Mouse (Mus musculus): ENCODE data around the gene Abcc10. TPM values are rescaled to one million over a fixed set of nuclear protein-coding genes. Genes with fewer than 3 reads are reported as not detected.

Abcc10 gene
- polyA plus RNA-seq, 1 experiment: 10.4 TPM

DNA sequence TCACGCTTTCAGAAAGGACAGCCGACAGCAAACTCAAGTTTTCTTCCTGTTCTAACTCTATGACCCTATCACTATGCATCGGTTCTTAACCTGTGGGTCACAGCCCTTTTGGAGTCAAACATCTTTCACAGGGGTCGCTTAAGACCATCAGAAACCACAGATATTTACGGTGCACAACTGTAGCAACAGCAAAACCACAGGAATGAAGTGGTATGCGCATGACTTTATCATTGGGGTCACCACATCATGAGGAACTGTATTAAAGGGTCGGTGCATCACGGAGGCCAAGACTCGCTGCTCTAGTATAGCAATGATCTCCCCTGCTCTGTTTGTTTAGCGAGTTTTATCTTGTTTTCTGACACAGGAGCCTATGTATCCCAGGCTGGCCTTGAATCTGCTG is 12.3 kb downstream of the Abcc10 start:
- Histone ChIP-seq H3K4me1 (ENCODE audit: control insufficient read depth, insufficient read depth, low read length) (no peaks in the 10 kb centered on the region), H3K27ac (ENCODE audit: insufficient read depth, low read length) (no peak overlapping the region), H3K4me3 (ENCODE audit: insufficient read depth, low read length) (no peak overlapping the region)
- TF ChIP-seq POLR2A (IDR thresholded peaks at IDR 0.05; ENCODE audit: extremely low read depth, insufficient read depth, low read length): no peak

DNA sequence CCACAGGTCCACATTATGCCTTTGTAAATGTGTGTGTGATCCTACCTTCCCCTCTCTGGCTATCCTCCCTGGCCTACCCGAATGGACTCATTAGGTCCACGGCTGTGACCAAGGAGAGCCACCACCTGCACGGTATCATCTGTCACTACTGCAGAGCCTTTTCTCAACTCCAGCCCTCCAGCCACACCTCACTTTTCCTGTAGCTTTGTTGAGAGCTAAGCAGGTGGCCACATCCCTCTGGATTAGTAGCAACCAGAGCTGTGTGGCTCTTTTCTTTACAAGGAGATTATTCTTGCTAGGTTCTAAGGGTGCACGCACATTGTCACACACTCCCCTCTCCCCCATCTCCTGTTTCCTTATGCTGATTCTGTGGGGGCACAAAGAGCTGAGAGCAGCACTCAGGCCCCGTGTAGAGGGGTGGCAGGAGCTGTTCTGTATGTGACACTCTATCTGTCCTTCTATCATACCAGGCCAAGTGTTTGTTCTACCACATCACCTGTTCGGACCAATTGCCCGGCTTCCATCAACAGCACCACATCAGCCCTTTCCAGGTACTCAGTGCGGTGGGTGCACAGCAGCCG is 14.9 kb downstream of the Abcc10 start:
- Histone ChIP-seq H3K27ac (ENCODE audit: insufficient read depth, low read length) (no peak overlapping the region), H3K4me3 (ENCODE audit: insufficient read depth, low read length) (no peak overlapping the region), H3K4me1 (ENCODE audit: control insufficient read depth, insufficient read depth, low read length) (no peaks in the 10 kb centered on the region)
- TF ChIP-seq POLR2A (IDR thresholded peaks at IDR 0.05; ENCODE audit: extremely low read depth, insufficient read depth, low read length) (no peak), CTCF (IDR thresholded peaks at IDR 0.05; ENCODE audit: extremely low read depth, insufficient read depth, low read length) (no peak)

DNA sequence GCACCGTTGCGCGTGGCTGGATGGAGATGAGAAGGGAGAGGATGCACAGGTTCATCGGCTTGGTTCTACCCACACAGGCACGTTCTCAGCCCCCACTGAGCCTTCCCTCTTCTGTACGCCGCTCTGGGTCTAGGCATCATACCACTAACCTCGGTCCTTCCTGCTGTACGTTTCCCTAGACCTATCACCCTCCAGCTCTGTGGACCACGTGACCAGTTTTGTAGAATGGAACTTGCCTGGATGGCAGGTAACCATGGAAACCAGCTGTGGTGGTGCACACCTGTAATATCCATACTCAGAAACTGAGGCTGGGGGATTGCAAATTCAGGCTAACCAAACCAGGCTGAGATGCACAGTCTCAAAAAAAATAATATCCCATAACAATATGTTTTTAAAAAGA is 17.6 kb downstream of the Abcc10 start:
- no peak overlapping the region for H3K4me3 ChIP-seq (ENCODE audit: insufficient read depth, low read length)
- no peaks in the 10 kb centered on the region for H3K4me1 ChIP-seq (ENCODE audit: control insufficient read depth, insufficient read depth, low read length)
- TF ChIP-seq POLR2A (IDR thresholded peaks at IDR 0.05; ENCODE audit: extremely low read depth, insufficient read depth, low read length): no peak
- TF ChIP-seq CTCF (IDR thresholded peaks at IDR 0.05; ENCODE audit: extremely low read depth, insufficient read depth, low read length): no peak
- H3K27ac ChIP-seq (ENCODE audit: insufficient read depth, low read length): no peak overlapping the region

DNA sequence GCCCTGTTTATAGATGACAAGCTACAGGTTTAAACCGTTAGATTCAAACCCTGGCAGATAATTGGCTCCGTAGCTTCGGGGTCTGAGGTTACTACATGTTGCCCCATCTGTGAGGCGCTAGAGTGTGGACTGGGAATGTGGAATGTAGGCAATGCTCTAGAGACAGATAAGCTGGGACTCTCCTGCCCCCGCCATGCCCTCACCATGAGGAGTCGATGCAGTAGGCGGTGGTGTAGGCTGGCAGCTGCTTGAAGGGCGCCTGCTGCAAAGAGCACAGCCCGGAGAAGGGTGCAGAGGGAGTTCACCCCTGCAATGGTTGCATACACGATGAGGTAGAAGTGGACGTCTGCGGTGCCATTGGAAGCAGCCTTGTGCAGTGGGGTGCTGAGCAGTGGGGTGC is 18.3 kb downstream of the Abcc10 start:
- TF ChIP-seq CTCF (IDR thresholded peaks at IDR 0.05; ENCODE audit: extremely low read depth, insufficient read depth, low read length) (no peak), POLR2A (IDR thresholded peaks at IDR 0.05; ENCODE audit: extremely low read depth, insufficient read depth, low read length) (no peak)
- Histone ChIP-seq H3K27ac (ENCODE audit: insufficient read depth, low read length) (no peak overlapping the region), H3K4me3 (ENCODE audit: insufficient read depth, low read length) (no peak overlapping the region), H3K4me1 (ENCODE audit: control insufficient read depth, insufficient read depth, low read length) (no peaks in the 10 kb centered on the region)

DNA sequence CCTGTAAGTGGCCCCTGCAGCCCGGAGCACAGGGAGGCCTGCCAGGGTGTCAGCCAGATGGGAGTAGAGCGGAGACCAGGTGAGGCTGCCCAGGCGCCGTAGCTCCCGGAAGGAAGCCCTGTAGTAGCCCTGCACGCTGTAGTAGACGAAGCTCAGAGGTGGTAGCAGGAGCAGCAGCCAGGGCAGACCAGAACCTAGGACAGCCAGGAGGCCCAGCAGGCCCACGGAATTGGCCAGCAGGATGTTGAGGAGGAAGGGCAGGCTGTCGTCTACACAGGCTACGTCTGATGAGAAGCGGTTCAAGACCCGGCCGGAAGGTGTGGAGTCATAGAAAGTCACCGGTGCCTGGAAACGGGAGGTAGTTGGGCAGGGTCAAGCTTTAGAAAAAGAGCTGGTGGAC is 21.2 kb downstream of the Abcc10 start:
- Histone ChIP-seq H3K4me3 (ENCODE audit: insufficient read depth, low read length) (no peak overlapping the region), H3K27ac (ENCODE audit: insufficient read depth, low read length) (no peak overlapping the region), H3K4me1 (ENCODE audit: control insufficient read depth, insufficient read depth, low read length) (no peaks in the 10 kb centered on the region)
- TF ChIP-seq CTCF (IDR thresholded peaks at IDR 0.05; ENCODE audit: extremely low read depth, insufficient read depth, low read length) (no peak), POLR2A (IDR thresholded peaks at IDR 0.05; ENCODE audit: extremely low read depth, insufficient read depth, low read length) (no peak)

DNA sequence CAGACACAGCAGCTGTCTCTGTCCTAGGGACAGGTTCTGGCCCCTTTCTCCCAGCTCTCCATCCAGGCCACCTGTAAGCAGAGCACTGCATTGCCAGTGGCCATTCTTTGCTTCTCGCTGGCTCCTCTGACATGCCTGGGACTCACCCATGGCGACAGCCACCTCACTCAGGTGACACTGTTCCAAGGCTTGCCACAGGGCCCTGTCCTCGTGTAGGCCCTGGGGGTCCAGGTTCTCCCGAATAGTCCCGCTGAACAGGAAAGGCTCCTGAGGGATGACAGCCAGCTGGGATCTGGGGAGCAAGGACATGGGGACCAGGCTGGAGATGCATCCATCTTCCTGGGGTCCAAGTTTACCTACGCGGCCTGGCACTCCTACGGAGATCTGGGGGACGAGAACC is 24.0 kb downstream of the Abcc10 start:
- no peak for TF ChIP-seq CTCF (IDR thresholded peaks at IDR 0.05; ENCODE audit: extremely low read depth, insufficient read depth, low read length)
- no peak for TF ChIP-seq POLR2A (IDR thresholded peaks at IDR 0.05; ENCODE audit: extremely low read depth, insufficient read depth, low read length)
- Histone ChIP-seq H3K4me3 (ENCODE audit: insufficient read depth, low read length) (no peak overlapping the region), H3K27ac (ENCODE audit: insufficient read depth, low read length) (no peak overlapping the region), H3K4me1 (ENCODE audit: control insufficient read depth, insufficient read depth, low read length) (no peaks in the 10 kb centered on the region)

DNA sequence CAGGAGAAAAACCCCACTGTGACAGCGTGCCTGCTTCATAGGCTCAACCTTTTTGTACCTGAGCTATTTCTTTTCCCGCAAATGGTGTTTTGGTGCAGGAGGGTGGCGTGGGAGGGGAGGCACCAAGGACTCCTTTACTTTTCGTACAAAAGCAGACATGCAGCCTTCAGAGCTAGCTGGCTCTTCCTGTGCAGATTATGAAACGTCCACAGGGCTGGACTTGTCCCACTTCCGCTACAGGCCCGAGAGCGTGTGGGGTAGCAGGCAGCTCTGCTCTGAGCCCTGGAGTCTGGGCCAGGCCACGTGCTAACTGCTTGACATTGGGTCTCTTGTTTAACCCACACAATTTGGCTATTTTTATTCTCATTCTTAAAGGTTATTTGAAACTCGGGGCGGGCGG is 26.3 kb downstream of the Abcc10 start:
- no peak for TF ChIP-seq CTCF (IDR thresholded peaks at IDR 0.05; ENCODE audit: extremely low read depth, insufficient read depth, low read length)
- TF ChIP-seq POLR2A (IDR thresholded peaks at IDR 0.05; ENCODE audit: extremely low read depth, insufficient read depth, low read length): no peak
- Histone ChIP-seq H3K4me1 (ENCODE audit: control insufficient read depth, insufficient read depth, low read length) (0 out of 2 replicates have a peak, but pooled peaks cover 2% of the 10 kb centered on the region), H3K4me3 (ENCODE audit: insufficient read depth, low read length) (no peak overlapping the region), H3K27ac (ENCODE audit: insufficient read depth, low read length) (no peak overlapping the region; the same call in 1 of the 2 replicates)

DNA sequence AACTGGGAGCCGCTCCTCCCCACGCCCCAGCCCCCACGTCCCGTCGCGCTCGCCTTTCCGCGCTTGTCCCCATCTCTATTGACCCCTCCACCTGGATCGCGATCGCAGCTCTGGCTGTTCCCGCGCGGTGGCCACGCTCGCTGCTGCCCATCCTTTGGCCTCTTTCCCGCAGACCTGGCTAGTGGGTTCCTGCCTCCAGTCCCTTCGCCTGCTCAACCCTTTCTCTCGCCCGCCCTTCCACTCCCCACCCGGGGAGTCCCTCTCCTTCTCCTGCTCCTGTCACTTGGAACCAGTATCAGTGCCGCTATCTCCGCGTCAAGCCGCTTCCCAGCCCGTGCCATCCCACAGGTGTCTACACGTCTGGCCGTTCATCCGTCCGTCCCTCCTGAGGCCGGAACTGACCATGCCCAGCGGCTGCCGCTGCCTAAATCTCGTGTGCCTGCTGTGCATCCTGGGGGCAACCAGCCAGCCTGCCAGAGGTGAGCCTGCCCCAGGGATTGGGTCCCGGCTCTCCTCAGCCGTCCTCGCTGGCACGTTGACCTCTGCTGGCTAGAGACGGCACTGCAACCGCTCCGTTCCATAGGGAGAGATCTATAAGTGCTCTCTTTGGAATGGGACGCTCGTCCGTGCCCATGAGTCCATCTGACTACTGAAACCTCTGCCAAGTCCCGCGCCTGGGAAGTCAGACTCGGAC is 29.8 kb downstream of the Abcc10 start:
- H3K4me1 ChIP-seq (ENCODE audit: control insufficient read depth, insufficient read depth, low read length): 0 out of 2 replicates have a peak, but pooled peaks cover 2% of the 10 kb centered on the region
- TF ChIP-seq POLR2A (IDR thresholded peaks at IDR 0.05; ENCODE audit: extremely low read depth, insufficient read depth, low read length) (no peak), CTCF (IDR thresholded peaks at IDR 0.05; ENCODE audit: extremely low read depth, insufficient read depth, low read length) (peak; percentile 78)
- peak overlapping the region; percentile 59 for H3K4me3 ChIP-seq (ENCODE audit: insufficient read depth, low read length)
- H3K27ac ChIP-seq (ENCODE audit: insufficient read depth, low read length): peak overlapping the region; percentile 11; the same call in 1 of the 2 replicates

DNA sequence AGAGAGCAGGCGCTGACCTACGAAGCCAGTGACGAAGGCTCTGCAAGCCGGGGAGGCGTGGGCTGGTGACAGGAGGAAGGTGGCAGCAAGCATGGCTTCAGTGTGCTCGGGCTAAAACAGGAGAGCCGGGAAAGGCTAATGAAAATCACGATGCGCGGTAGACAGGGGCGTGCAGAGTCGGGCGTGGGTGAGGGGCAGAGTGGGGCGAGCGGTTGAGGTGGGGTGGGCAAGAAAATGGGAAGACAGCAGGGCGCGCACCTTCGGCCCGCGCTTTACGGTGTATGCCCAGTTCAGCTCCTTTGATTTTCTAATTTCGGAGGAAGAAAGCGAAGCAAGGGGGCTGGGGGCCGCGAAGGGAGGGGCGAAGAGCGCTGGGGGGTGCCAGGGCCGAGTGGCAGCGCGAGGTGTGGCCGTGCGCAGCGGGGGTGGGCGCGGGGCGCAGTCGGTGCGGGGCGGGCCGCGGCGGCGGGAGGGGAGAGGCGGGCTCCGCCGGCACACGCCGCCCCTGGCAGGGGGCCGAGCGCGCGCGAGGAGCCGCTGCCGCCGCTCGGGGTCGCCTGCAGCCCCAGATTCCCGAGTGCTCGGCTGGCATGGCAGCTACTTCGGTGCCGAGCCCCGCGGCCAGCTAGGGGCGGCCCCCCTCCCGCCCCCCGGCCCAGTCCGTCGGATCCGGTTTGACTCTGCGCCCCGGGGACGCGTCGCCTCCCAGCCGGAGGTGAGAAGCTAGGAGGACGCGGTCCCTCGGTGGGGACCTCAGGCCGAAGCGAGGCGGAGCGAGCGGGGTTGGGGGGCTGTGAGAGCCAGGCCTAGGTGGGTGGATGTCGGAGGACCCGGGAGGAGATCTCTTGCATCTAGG is 30.6 kb downstream of the Abcc10 start, which contains the start of gene Dlk2:
TSS of gene Dlk2 (plus strand) at position 58 of the 856 bp plus-strand sequence.
- Histone ChIP-seq H3K4me1 (ENCODE audit: control insufficient read depth, insufficient read depth, low read length) (0 out of 2 replicates have a peak, but pooled peaks cover 2% of the 10 kb centered on the region), H3K4me3 (ENCODE audit: insufficient read depth, low read length) (peak within 1 kb of the TSS; percentile 59), H3K27ac (ENCODE audit: insufficient read depth, low read length) (peak within 1 kb of the TSS; percentile 48)
- TF ChIP-seq POLR2A (IDR thresholded peaks at IDR 0.05; ENCODE audit: extremely low read depth, insufficient read depth, low read length): peak; percentile 85
- no peak for TF ChIP-seq CTCF (IDR thresholded peaks at IDR 0.05; ENCODE audit: extremely low read depth, insufficient read depth, low read length)
